Mouse (Mus musculus) limb, embryonic 14.5 days (tissue): ENCODE results near the gene Pla2g15. TPM values are rescaled to one million over a fixed set of nuclear protein-coding genes. Genes with fewer than 3 reads are reported as not detected.

Source experiments
- ATAC-seq: fragments of 200-750 bp; cut with Nextera tagmentation; 2 replicates; pipeline ENCODE4 v1.8.0; 2017; ENCODE audit warnings: low read depth, moderate number of reproducible peaks, moderate TSS enrichment; ENCODE audit not compliant: low FRiP score
- DNase-seq: peaks from one replicate; pipeline ENCODE4 v3.0.0-alpha.2; 2015; ENCODE audit warnings: low spot score
- H3K27ac ChIP-seq: fragments of 300-500 bp; sonication (generic); replicated peaks from 2 replicates; pipeline ENCODE4 v1.5.1; 2014; ENCODE audit warnings: low read depth, mild to moderate bottlenecking, low read length, moderate library complexity, mixed read lengths
- H3K27me3 ChIP-seq: fragments of 300-500 bp; sonication (generic); 2 replicates; pipeline ENCODE4 v1.6.1; 2014; ENCODE audit warnings: low read length, mixed read lengths; ENCODE audit not compliant: control insufficient read depth, insufficient read depth
- H3K36me3 ChIP-seq: fragments of 300-500 bp; sonication (generic); 2 replicates; pipeline ENCODE4 v1.6.1; 2014; ENCODE audit warnings: mild to moderate bottlenecking, low read length, moderate library complexity, mixed read lengths; ENCODE audit not compliant: control insufficient read depth, insufficient read depth
- H3K4me1 ChIP-seq: fragments of 300-500 bp; sonication (generic); 2 replicates; pipeline ENCODE4 v1.6.1; 2014; ENCODE audit warnings: antibody characterized with exemption, low read length, mixed read lengths; ENCODE audit not compliant: control insufficient read depth, insufficient read depth
- H3K4me2 ChIP-seq: fragments of 300-500 bp; sonication (generic); replicated peaks from 2 replicates; pipeline ENCODE4 v1.6.1; 2014; ENCODE audit warnings: low read depth, mild to moderate bottlenecking, low read length, moderate library complexity; ENCODE audit not compliant: severe bottlenecking
- H3K4me3 ChIP-seq: fragments of 300-500 bp; sonication (generic); replicated peaks from 2 replicates; pipeline ENCODE4 v1.5.1; 2014; ENCODE audit warnings: low read length
- H3K9ac ChIP-seq: fragments of 300-500 bp; sonication (generic); 2 replicates; pipeline ENCODE4 v1.6.1; 2014; ENCODE audit warnings: mild to moderate bottlenecking, low read depth, low read length, moderate library complexity; ENCODE audit not compliant: severe bottlenecking
- H3K9me3 ChIP-seq: fragments of 300-500 bp; sonication (generic); 2 replicates; pipeline ENCODE4 v1.6.1; 2016; ENCODE audit warnings: low read length; ENCODE audit not compliant: control insufficient read depth
- POLR2A ChIP-seq: fragments of 200-500 bp; IDR thresholded peaks from 2 replicates; pipeline ENCODE4 v1.8.0; 2012; ENCODE audit warnings: inconsistent platforms, mild to moderate bottlenecking, moderate library complexity, borderline replicate concordance; ENCODE audit not compliant: insufficient read depth, insufficient read length; ENCODE audit errors: extremely low read depth
- WGBS: fragments of 180-500 bp; shearing (Covaris S2); extraction: QIAGEN DNeasy Blood & Tissue Kit; methylation state at CpG from one replicate; pipeline ENCODE4 v1.1.7; 2014; 5-methylcytosine and 5-hydroxymethylcytosine counted together
- polyA plus RNA-seq, 2 experiments: library from polyadenylated mRNA; depleted of rRNA in 1 of 2; stranded (reverse) in 1 of 2; unstranded in 1 of 2; fragments of >200 nt; fragmentation: Nextera tagmentation in 1 of 2; extraction: Ambion mirVana in 1 of 2; gene quantifications; 2 replicates each; pipeline versions ENCODE4 v1.2.1 to v1.2.3; 2012 to 2014

The Pla2g15 gene
- polyA plus RNA-seq, 2 experiments: 6.3 to 13.7 TPM

- Histone ChIP-seq H3K9ac (peak overlapping the region; percentile 48; the same call in 1 of the 2 replicates), H3K9me3 (no peaks in the 10 kb centered on the region), H3K36me3 (peaks cover 27% of the 10 kb centered on the region), H3K4me1 (peaks cover 16% of the 10 kb centered on the region), H3K27ac (no peak overlapping the region), H3K4me3 (peak overlapping the region; percentile 49), H3K4me2 (peak overlapping the region; percentile 93), H3K27me3 (peaks cover 43% of the 10 kb centered on the region)
- TF ChIP-seq POLR2A: no peak
- no peak for ATAC-seq
- DNase-seq: no peak
- whole genome bisulfite sequencing: 3% methylated on average over 19 of the region's 19 CpGs
These were observed 14.5 kb upstream of the Pla2g15 start for GRCm38 (mm10) chr8:106135672-106136071.

GRCm38 (mm10) chr8:106136156-106137130 lies 13.8 kb upstream of the Pla2g15 start, which contains the start of gene Esrp2:
Esrp2 (minus strand) TSS chr8:106136974.
- ATAC-seq (peak; percentile 28; the same call in 1 of the 2 replicates), DNase-seq (no peak)
- Histone ChIP-seq H3K27ac (no peak within 1 kb of the TSS), H3K27me3 (peaks cover 43% of the 10 kb centered on the region), H3K9ac (peak within 1 kb of the TSS; percentile 54), H3K4me3 (peak within 1 kb of the TSS; percentile 49), H3K9me3 (no peaks in the 10 kb centered on the region), H3K4me2 (peak within 1 kb of the TSS; percentile 93), H3K36me3 (peaks cover 19% of the 10 kb centered on the region), H3K4me1 (peaks cover 16% of the 10 kb centered on the region)
- no peak for TF ChIP-seq POLR2A
- 1% methylated on average over 74 of the region's 86 CpGs for WGBS

- Histone ChIP-seq H3K27ac (no peak overlapping the region), H3K4me3 (peak overlapping the region; percentile 49), H3K27me3 (peaks cover 43% of the 10 kb centered on the region), H3K36me3 (peaks cover 11% of the 10 kb centered on the region), H3K9ac (peak overlapping the region; percentile 54), H3K4me1 (peaks cover 16% of the 10 kb centered on the region), H3K9me3 (no peaks in the 10 kb centered on the region), H3K4me2 (peak overlapping the region; percentile 93)
- TF ChIP-seq POLR2A: no peak
- DNase-seq (no peak), ATAC-seq (no peak)
- 4% methylated on average over 22 of the region's 22 CpGs for WGBS
These were observed 12.8 kb upstream of the Pla2g15 start for GRCm38 (mm10) chr8:106137218-106137905.

GRCm38 (mm10) chr8:106137906-106138477 lies 12.2 kb upstream of the Pla2g15 start:
- Histone ChIP-seq H3K9me3 (no peaks in the 10 kb centered on the region), H3K36me3 (peaks cover 5% of the 10 kb centered on the region; the same call in 1 of the 2 replicates), H3K4me3 (peak overlapping the region; percentile 49), H3K27me3 (peaks cover 43% of the 10 kb centered on the region), H3K27ac (0 out of 2 replicates have a peak overlapping the region, but pooled peaks have one; percentile 27), H3K4me1 (peaks cover 16% of the 10 kb centered on the region), H3K9ac (peak overlapping the region; percentile 54), H3K4me2 (peak overlapping the region; percentile 93)
- ATAC-seq (peak; percentile 69), DNase-seq (peak; percentile 61)
- WGBS: under 1% methylated on average over 20 of the region's 24 CpGs
- no peak for TF ChIP-seq POLR2A

- Histone ChIP-seq H3K9ac (peak overlapping the region; percentile 54), H3K4me2 (peak overlapping the region; percentile 93), H3K27me3 (peaks cover 41% of the 10 kb centered on the region), H3K9me3 (no peaks in the 10 kb centered on the region), H3K36me3 (no peaks in the 10 kb centered on the region), H3K27ac (0 out of 2 replicates have a peak overlapping the region, but pooled peaks have one; percentile 27), H3K4me1 (peaks cover 16% of the 10 kb centered on the region), H3K4me3 (peak overlapping the region; percentile 49)
- no peak for TF ChIP-seq POLR2A
- DNase-seq (no peak), ATAC-seq (no peak)
- 18% methylated on average over 7 of the region's 7 CpGs for WGBS
These were observed 11.6 kb upstream of the Pla2g15 start for GRCm38 (mm10) chr8:106138616-106139015.
